Mouse (Mus musculus) testis, adult 2 months (tissue): ENCODE data around the gene Cdk8. TPM values are rescaled to one million over a fixed set of nuclear protein-coding genes. Genes with fewer than 3 reads are reported as not detected.

ENCODE experiments used
- H3K27ac ChIP-seq: fragments of 200-500 bp; 2 replicates; pipeline ENCODE4 v1.5.1; 2012; ENCODE audit warnings: low read depth, low read length; ENCODE audit not compliant: control insufficient read depth, insufficient read depth
- H3K27me3 ChIP-seq: fragments of 200-500 bp; 2 replicates; pipeline ENCODE4 v1.6.1; 2012; ENCODE audit warnings: mild to moderate bottlenecking, low read length, moderate library complexity; ENCODE audit not compliant: control insufficient read depth, insufficient read depth
- H3K36me3 ChIP-seq: fragments of 200-500 bp; 2 replicates; pipeline ENCODE4 v1.6.1; 2012; ENCODE audit warnings: mild to moderate bottlenecking, low read length; ENCODE audit not compliant: control insufficient read depth, insufficient read depth
- H3K4me1 ChIP-seq: fragments of 200-500 bp; 2 replicates; pipeline ENCODE4 v1.6.1; 2012; ENCODE audit warnings: low read length; ENCODE audit not compliant: control insufficient read depth, insufficient read depth
- H3K4me3 ChIP-seq: fragments of 200-500 bp; 2 replicates; pipeline ENCODE4 v1.5.1; 2012; ENCODE audit warnings: low read depth, mild to moderate bottlenecking, low read length, moderate library complexity, mixed read lengths; ENCODE audit not compliant: control insufficient read depth
- CTCF ChIP-seq: fragments of 200-500 bp; IDR thresholded peaks from 2 replicates; pipeline ENCODE4 v1.5.1; 2012; ENCODE audit warnings: low read depth, mild to moderate bottlenecking, inconsistent platforms, low read length, moderate library complexity; ENCODE audit not compliant: control insufficient read depth, insufficient read depth, insufficient replicate concordance
- POLR2A ChIP-seq: fragments of 200-500 bp; IDR thresholded peaks from 2 replicates; pipeline ENCODE4 v1.6.1; 2012; ENCODE audit warnings: low read depth, mild to moderate bottlenecking, inconsistent platforms, low read length, moderate library complexity; ENCODE audit not compliant: control insufficient read depth
- polyA plus RNA-seq: library from polyadenylated mRNA; depleted of rRNA; stranded (reverse); fragments of >200 nt; gene quantifications from 2 replicates; pipeline ENCODE4 v1.2.3, GENCODE M21; 2012

Gene Cdk8
- polyA plus RNA-seq, 1 experiment: 19.1 TPM

DNA sequence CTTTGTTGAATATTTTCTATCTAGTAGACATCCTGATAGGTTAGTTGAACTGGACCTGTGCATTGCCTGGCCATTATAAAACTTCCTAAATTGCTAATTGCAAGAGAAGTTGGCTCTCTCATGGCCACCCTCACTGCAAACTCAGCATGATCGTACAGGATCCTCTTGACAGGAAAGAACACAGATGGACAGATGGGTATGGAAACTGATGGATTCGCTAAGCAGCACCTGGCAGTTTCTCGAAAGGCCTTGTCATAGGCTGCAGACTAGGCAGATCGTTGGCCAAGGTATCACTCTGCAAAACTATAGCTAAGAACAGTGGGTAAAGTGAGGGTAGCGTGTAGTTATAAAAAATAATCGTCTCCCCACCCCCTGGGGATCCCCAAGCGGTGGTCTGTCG, 37.7 kb upstream of the Cdk8 start:
- Histone ChIP-seq H3K4me3 (no peak overlapping the region), H3K4me1 (no peaks in the 10 kb centered on the region), H3K36me3 (no peaks in the 10 kb centered on the region), H3K27ac (no peak overlapping the region), H3K27me3 (no peaks in the 10 kb centered on the region)
- TF ChIP-seq POLR2A (no peak), CTCF (no peak)

GRCm38 (mm10) chr5:146199073-146199472, 32.0 kb upstream of the Cdk8 start:
- Histone ChIP-seq H3K4me3 (no peak overlapping the region), H3K27me3 (no peaks in the 10 kb centered on the region), H3K27ac (no peak overlapping the region), H3K4me1 (no peaks in the 10 kb centered on the region), H3K36me3 (no peaks in the 10 kb centered on the region)
- TF ChIP-seq POLR2A (no peak), CTCF (no peak)

GRCm38 (mm10) chr5:146199540-146199939, 31.5 kb upstream of the Cdk8 start:
- H3K27ac ChIP-seq: no peak overlapping the region

GRCm38 (mm10) chr5:146200580-146200979, 30.4 kb upstream of the Cdk8 start:
- Histone ChIP-seq H3K4me3 (no peak overlapping the region), H3K36me3 (no peaks in the 10 kb centered on the region), H3K27ac (no peak overlapping the region), H3K4me1 (no peaks in the 10 kb centered on the region), H3K27me3 (no peaks in the 10 kb centered on the region)
- TF ChIP-seq CTCF: no peak
- TF ChIP-seq POLR2A: no peak

More at GRCm38 (mm10) chr5:146199540-146199939, 31.5 kb upstream of the Cdk8 start:
- Histone ChIP-seq H3K4me3 (no peak overlapping the region), H3K4me1 (no peaks in the 10 kb centered on the region), H3K27me3 (no peaks in the 10 kb centered on the region), H3K36me3 (no peaks in the 10 kb centered on the region)
- TF ChIP-seq CTCF (no peak), POLR2A (no peak)

- no peaks in the 10 kb centered on the region for H3K27me3 ChIP-seq
- H3K4me3 ChIP-seq: no peak overlapping the region
- TF ChIP-seq CTCF: no peak
- no peak for TF ChIP-seq POLR2A
- H3K27ac ChIP-seq: no peak overlapping the region
- H3K36me3 ChIP-seq: no peaks in the 10 kb centered on the region; the same call in 1 of the 2 replicates
- no peaks in the 10 kb centered on the region for H3K4me1 ChIP-seq
Measured at GRCm38 (mm10) chr5:146203921-146204320, 27.1 kb upstream of the Cdk8 start.

- H3K27ac ChIP-seq: no peak overlapping the region
- H3K27me3 ChIP-seq: no peaks in the 10 kb centered on the region
- H3K4me3 ChIP-seq: no peak overlapping the region
- H3K4me1 ChIP-seq: no peaks in the 10 kb centered on the region
- H3K36me3 ChIP-seq: no peaks in the 10 kb centered on the region; the same call in none of the 2 replicates
- no peak for TF ChIP-seq CTCF
- TF ChIP-seq POLR2A: no peak
Measured at GRCm38 (mm10) chr5:146205537-146205936, 25.5 kb upstream of the Cdk8 start.

- H3K4me1 ChIP-seq: no peaks in the 10 kb centered on the region
- no peaks in the 10 kb centered on the region for H3K36me3 ChIP-seq
- TF ChIP-seq CTCF (no peak), POLR2A (no peak)
- no peaks in the 10 kb centered on the region for H3K27me3 ChIP-seq
- peak overlapping the region; percentile 86 for H3K4me3 ChIP-seq
- peak overlapping the region; percentile 80 for H3K27ac ChIP-seq
Measured at GRCm38 (mm10) chr5:146220501-146220878, 10.5 kb upstream of the Cdk8 start.

DNA sequence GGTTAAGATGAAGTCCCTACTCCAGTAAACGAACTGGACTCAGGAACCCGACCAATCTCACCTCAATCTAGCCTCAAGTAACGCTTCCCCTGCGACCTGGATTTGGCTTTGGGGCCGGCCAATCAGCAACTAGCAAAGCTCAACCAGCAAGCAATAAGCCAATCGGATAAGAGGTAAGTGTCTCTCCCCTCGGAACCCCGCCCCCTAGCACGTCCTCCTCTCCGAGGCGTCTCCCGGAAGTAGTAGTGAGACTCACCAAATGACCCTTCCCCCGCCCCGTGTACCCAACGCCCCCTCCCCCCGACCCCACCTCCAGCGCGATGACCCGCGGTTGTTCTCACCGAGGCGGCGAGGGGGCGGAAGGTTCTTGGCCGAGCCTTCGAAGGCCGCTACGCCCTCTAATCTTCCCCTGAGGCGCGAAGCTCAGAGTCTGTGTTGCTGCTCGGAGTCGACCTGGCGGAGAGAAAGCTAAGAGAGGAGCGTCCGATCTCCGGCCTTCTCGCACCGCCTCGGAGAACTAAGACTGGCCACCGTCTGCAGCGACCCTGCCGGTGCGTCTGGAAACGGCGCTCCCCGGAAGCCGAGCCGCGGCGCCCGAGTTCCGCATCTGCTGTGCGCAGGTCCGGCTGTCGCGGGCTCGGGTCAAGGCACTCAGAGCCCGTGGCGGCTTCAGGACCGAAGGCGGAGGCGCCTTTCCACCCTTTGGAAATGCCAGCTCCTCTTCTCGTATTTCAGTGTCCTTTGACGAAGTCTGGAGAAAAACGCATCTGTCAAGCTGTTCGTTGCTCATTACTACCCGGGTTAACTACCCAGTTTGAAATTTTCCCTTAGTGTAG, 9.9 kb upstream of the Cdk8 start, which contains the start of gene Rnf6:
Gene Rnf6, minus strand, starts transcription at position 677 of the 836 bp plus-strand sequence.
- Histone ChIP-seq H3K27me3 (no peaks in the 10 kb centered on the region), H3K36me3 (no peaks in the 10 kb centered on the region), H3K4me3 (peak within 1 kb of the TSS; percentile 94), H3K4me1 (no peaks in the 10 kb centered on the region), H3K27ac (peak within 1 kb of the TSS; percentile 96)
- TF ChIP-seq POLR2A (peak; percentile 88), CTCF (no peak)
